Mouse (Mus musculus): Measurements from ENCODE around the gene Rp2.
"Not testable (repeated sequence)": the region's sequence is repeated elsewhere in the genome, so short reads cannot be mapped to it uniquely, and the experiment has no call there.

The Rp2 gene

GRCm38 (mm10) chrX:20364391-20365365 is at the start of gene Rp2:
TSS of gene Rp2 (plus strand) at chrX:20364481.
- DNase-seq (ENCODE audit: low spot score) = peak; percentile 85

GRCm38 (mm10) chrX:20332756-20333155 is 31.5 kb upstream of the Rp2 start:
- no peak for DNase-seq (ENCODE audit: low spot score)

- DNase-seq (ENCODE audit: low spot score) = peak; percentile 32
These were observed 28.6 kb upstream of the Rp2 start for GRCm38 (mm10) chrX:20335722-20336121.

- no peak for DNase-seq (ENCODE audit: low spot score)
These were observed 19.3 kb upstream of the Rp2 start for GRCm38 (mm10) chrX:20344980-20345379.

- no peak for DNase-seq (ENCODE audit: low spot score)
These were observed 17.9 kb upstream of the Rp2 start for GRCm38 (mm10) chrX:20346355-20346754.

GRCm38 (mm10) chrX:20350241-20350640 is 14.0 kb upstream of the Rp2 start:
- DNase-seq (ENCODE audit: low spot score) = not testable (repeated sequence)

- no peak for DNase-seq (ENCODE audit: low spot score)
These were observed 9.0 kb upstream of the Rp2 start for GRCm38 (mm10) chrX:20355283-20355682.

- peak; percentile 10 for DNase-seq (ENCODE audit: low spot score)
These were observed 8.0 kb upstream of the Rp2 start for GRCm38 (mm10) chrX:20356309-20356708.

- no peak for DNase-seq (ENCODE audit: low spot score)
These were observed 1.8 kb downstream of the Rp2 start for GRCm38 (mm10) chrX:20366036-20366435.

GRCm38 (mm10) chrX:20379347-20380014 is 15.2 kb downstream of the Rp2 start:
- no peak for DNase-seq (ENCODE audit: low spot score)

GRCm38 (mm10) chrX:20382260-20382659 is 18.0 kb downstream of the Rp2 start:
- no peak for DNase-seq (ENCODE audit: low spot score)

GRCm38 (mm10) chrX:20387006-20387405 is 22.7 kb downstream of the Rp2 start:
- DNase-seq (ENCODE audit: low spot score) = no peak

GRCm38 (mm10) chrX:20391964-20392363 is 27.7 kb downstream of the Rp2 start:
- DNase-seq (ENCODE audit: low spot score) = not testable (repeated sequence)

GRCm38 (mm10) chrX:20392942-20393341 is 28.7 kb downstream of the Rp2 start:
- no peak for DNase-seq (ENCODE audit: low spot score)

- no peak for DNase-seq (ENCODE audit: low spot score)
These were observed 39.8 kb downstream of the Rp2 start for GRCm38 (mm10) chrX:20404068-20404467.

GRCm38 (mm10) chrX:20406909-20407308 is 42.6 kb downstream of the Rp2 start:
- DNase-seq (ENCODE audit: low spot score) = no peak

- no peak for DNase-seq (ENCODE audit: low spot score)
These were observed 43.4 kb downstream of the Rp2 start for GRCm38 (mm10) chrX:20407676-20408075.

- no peak for DNase-seq (ENCODE audit: low spot score)
These were observed 47.1 kb downstream of the Rp2 start for GRCm38 (mm10) chrX:20411382-20411781.

GRCm38 (mm10) chrX:20412221-20412620 is 47.9 kb downstream of the Rp2 start:
- DNase-seq (ENCODE audit: low spot score) = no peak

- no peak for DNase-seq (ENCODE audit: low spot score)
These were observed 50.8 kb downstream of the Rp2 start for GRCm38 (mm10) chrX:20414885-20415622.

GRCm38 (mm10) chrX:20418461-20418860 is 54.2 kb downstream of the Rp2 start:
- DNase-seq (ENCODE audit: low spot score) = peak; percentile 16

GRCm38 (mm10) chrX:20419536-20419935 is 55.3 kb downstream of the Rp2 start:
- no peak for DNase-seq (ENCODE audit: low spot score)
